Mouse (Mus musculus): Measurements from ENCODE around the gene Cdc27. TPM values are rescaled to one million over a fixed set of nuclear protein-coding genes. Genes with fewer than 3 reads are reported as not detected.
"Not testable (repeated sequence)": the region's sequence is repeated elsewhere in the genome, so short reads cannot be mapped to it uniquely, and the experiment has no call there.

The Cdc27 gene
- polyA plus RNA-seq, 1 experiment, result 25.9 TPM

DNA sequence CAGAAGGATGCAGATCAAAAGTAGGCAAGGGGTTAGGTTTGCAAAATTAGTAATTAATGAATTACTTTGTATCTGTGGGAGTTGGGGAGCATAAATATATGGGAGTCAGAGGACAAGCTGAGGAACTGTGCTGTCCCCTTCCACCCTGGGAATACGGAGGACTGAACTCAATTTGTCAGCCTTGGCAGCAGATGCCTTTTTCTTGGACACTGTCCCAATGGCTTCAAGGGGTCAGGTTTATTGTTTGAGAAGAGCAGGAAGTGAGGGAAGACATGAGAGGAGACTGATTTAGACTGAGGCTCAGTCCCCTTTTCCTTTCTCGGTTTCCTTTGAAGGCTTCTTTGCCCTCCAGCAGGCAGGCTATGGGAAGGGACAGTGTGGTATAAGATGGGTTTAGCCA lies 22.1 kb upstream of the Cdc27 start:
- Histone ChIP-seq H3K4me1 (ENCODE audit: control insufficient read depth, insufficient read depth, low read length) (no peaks in the 10 kb centered on the region), H3K4me3 (ENCODE audit: insufficient read depth, low read length) (no peak overlapping the region), H3K27ac (ENCODE audit: insufficient read depth, low read depth, low read length) (no peak overlapping the region)
- TF ChIP-seq CTCF (IDR thresholded peaks at IDR 0.05; ENCODE audit: low read depth, low read length), result no peak
- no peak for TF ChIP-seq POLR2A (IDR thresholded peaks at IDR 0.05; ENCODE audit: borderline replicate concordance, low read depth, low read length)

DNA sequence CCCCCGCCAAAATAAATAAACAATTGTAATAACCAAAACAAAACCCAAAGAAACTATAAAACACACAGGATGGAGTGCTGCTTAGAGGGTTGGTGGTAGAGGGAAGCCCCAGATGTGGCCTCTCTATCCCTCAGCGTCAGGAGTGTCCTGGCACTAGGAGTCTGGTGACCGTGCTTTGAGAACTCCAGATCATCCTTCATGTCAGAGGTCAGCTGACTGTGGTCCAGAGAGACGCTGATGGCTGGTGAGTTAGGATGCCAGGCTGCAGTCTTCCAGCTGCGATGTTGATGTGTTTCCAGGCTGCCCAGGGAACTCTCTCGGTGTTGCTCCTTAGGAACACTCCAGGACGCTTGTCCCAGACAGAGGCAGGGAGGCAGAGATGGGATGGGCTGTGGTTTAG lies 21.7 kb upstream of the Cdc27 start:
- TF ChIP-seq POLR2A (IDR thresholded peaks at IDR 0.05; ENCODE audit: borderline replicate concordance, low read depth, low read length), result no peak
- no peak for TF ChIP-seq CTCF (IDR thresholded peaks at IDR 0.05; ENCODE audit: low read depth, low read length)
- Histone ChIP-seq H3K4me3 (ENCODE audit: insufficient read depth, low read length) (no peak overlapping the region), H3K27ac (ENCODE audit: insufficient read depth, low read depth, low read length) (no peak overlapping the region), H3K4me1 (ENCODE audit: control insufficient read depth, insufficient read depth, low read length) (no peaks in the 10 kb centered on the region)

DNA sequence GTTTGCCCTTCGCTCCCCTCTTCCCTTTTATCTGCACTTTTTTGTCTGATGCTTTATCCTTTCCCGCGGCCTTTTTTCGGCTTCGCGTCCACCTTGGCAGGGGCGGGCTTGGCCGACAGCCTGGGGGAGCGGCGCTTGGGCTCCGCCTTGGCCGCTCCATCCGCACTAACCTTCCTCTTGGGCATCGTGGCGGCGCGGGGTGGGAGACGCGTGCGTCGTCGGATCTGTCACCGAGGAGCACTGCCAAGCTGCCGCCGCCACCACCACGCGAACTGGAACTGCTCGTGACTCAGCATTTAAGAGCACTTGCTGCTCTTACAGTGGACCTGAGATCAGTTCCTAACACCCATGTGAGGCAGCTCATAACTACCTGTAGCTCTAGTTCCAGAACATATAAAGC lies 21.0 kb upstream of the Cdc27 start:
- H3K4me3 ChIP-seq (ENCODE audit: insufficient read depth, low read length); H3K4me1 ChIP-seq (ENCODE audit: control insufficient read depth, insufficient read depth, low read length); H3K27ac ChIP-seq (ENCODE audit: insufficient read depth, low read depth, low read length): not testable (repeated sequence)

DNA sequence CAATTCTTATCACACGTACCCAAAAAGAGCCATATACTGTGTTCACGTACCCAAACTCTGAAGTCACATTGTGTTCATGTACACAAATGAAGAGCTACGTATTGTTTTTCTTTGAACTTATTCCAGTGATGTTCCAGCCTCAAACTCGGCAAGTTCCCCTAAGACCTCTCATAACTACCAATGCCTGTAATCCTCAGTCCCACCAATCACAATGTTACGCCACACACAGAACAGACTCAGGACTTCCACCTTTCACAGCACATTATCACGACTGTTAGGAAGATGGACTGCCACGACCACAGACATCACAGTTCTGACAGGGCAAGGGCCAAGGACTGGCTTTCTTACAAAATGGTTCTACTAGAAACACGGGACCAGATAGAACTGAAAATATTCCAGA lies 20.1 kb upstream of the Cdc27 start:
- not testable (repeated sequence) for H3K27ac ChIP-seq (ENCODE audit: insufficient read depth, low read depth, low read length); H3K4me3 ChIP-seq (ENCODE audit: insufficient read depth, low read length); H3K4me1 ChIP-seq (ENCODE audit: control insufficient read depth, insufficient read depth, low read length)

DNA sequence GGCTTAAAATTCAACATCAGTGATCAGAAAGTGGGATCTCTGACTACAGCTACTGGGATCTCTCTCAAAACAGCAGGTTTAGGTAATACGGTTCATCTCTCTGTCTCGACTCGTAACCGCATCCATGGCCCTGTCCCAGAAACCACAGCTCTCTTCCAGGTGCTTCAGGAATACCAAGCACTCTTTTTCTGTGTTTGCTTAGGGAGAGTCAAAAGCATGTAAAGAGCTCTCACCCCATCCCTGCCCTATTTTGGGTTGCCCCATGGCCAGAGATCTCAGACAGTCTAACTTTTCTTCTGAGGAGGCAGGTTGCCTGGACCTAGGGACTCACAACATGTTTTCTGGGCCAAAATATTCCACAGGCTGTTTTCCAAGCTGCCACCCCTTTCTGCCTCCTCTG lies 17.9 kb upstream of the Cdc27 start:
- Histone ChIP-seq H3K27ac (ENCODE audit: insufficient read depth, low read depth, low read length) (no peak overlapping the region), H3K4me3 (ENCODE audit: insufficient read depth, low read length) (no peak overlapping the region)
- no peak for TF ChIP-seq POLR2A (IDR thresholded peaks at IDR 0.05; ENCODE audit: borderline replicate concordance, low read depth, low read length)
- no peak for TF ChIP-seq CTCF (IDR thresholded peaks at IDR 0.05; ENCODE audit: low read depth, low read length)

DNA sequence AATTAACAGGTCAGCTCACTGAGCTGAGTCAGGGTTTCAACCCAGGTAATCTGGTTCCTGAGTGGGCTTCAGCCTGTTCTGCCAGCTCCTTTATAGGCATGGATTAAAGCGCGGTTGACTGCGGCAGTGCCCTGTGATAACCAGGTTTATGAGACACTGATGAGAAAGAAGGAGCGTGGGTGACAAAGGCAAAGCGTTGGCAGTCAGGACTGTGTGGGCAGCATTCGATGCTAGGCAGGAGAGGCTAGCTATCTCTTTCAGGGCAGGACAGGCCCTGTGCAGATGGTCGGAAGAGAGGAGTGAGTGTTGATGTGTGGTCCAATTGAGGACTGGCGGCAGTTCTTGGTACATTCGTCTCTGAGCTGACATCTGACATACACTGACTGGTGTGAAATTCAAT lies 17.3 kb upstream of the Cdc27 start:
- no peak for TF ChIP-seq POLR2A (IDR thresholded peaks at IDR 0.05; ENCODE audit: borderline replicate concordance, low read depth, low read length)
- TF ChIP-seq CTCF (IDR thresholded peaks at IDR 0.05; ENCODE audit: low read depth, low read length), result no peak
- no peak overlapping the region for H3K27ac ChIP-seq (ENCODE audit: insufficient read depth, low read depth, low read length)
- H3K4me3 ChIP-seq (ENCODE audit: insufficient read depth, low read length), result no peak overlapping the region
- H3K4me1 ChIP-seq (ENCODE audit: control insufficient read depth, insufficient read depth, low read length), result peaks cover 12% of the 10 kb centered on the region

More for the DNA sequence above, 17.9 kb upstream of the Cdc27 start:
- H3K4me1 ChIP-seq (ENCODE audit: control insufficient read depth, insufficient read depth, low read length), result peaks cover 12% of the 10 kb centered on the region

DNA sequence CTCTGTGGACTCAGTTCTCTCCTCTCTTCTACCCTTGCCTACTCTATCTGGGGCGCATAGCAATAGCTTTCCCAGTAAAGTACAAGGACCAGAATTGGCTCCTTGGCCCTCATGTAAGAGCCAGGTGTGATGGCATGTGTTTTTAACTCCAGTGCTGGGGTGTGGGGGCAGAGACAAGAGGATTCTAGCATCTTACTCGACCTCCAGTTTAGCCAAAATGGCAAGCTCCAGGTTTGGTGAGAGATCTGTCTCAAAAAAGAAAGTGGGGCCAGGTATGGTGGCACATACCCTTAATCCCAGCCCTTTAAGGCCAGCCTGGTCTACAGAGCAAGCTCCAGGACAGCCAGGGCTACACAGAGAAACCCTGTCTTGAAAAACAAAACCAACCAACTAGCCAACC lies 16.4 kb upstream of the Cdc27 start:
- Histone ChIP-seq H3K27ac (ENCODE audit: insufficient read depth, low read depth, low read length) (no peak overlapping the region), H3K4me3 (ENCODE audit: insufficient read depth, low read length) (no peak overlapping the region), H3K4me1 (ENCODE audit: control insufficient read depth, insufficient read depth, low read length) (peaks cover 12% of the 10 kb centered on the region)
- TF ChIP-seq CTCF (IDR thresholded peaks at IDR 0.05; ENCODE audit: low read depth, low read length) (no peak), POLR2A (IDR thresholded peaks at IDR 0.05; ENCODE audit: borderline replicate concordance, low read depth, low read length) (no peak)

DNA sequence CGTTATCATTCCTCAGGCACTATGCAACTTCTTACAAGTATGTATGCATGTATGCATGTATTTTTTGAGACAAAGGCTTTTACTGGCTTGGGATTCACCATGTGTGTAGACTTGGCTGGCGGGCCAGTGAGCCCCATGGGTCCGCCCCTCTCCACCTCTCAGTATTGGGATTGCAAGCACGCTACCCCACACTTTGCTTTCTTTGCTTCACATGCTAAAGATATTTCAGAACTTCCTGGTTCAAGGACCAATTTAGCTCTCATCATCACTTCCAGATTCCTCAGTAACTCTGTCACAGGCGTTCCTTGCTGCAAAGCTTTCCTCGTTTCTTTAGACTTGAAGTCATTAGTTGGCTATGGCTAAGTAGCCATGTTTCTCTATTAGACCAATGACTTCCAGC lies 15.7 kb upstream of the Cdc27 start:
- TF ChIP-seq CTCF (IDR thresholded peaks at IDR 0.05; ENCODE audit: low read depth, low read length), result no peak
- no peak for TF ChIP-seq POLR2A (IDR thresholded peaks at IDR 0.05; ENCODE audit: borderline replicate concordance, low read depth, low read length)
- Histone ChIP-seq H3K4me3 (ENCODE audit: insufficient read depth, low read length) (no peak overlapping the region), H3K4me1 (ENCODE audit: control insufficient read depth, insufficient read depth, low read length) (peaks cover 12% of the 10 kb centered on the region), H3K27ac (ENCODE audit: insufficient read depth, low read depth, low read length) (no peak overlapping the region)

DNA sequence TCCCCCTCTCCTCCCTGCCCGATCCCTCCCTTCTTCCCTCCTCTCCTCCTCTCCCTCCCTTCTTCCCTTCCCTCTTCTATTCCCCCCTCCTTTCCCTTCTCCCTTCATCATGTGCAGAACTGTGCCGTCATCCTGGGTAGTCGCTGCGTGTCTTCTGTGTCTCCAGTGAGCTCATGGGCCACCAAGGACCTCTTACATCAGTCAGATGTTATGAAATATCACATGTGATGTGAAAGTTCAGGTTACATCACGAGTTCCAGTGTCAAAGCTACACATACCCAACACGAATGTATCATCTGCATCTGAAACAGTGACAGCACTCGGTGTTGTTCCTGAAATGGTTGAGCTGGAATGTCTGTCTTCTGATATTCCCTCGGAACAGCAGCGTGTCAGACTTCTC lies 14.8 kb upstream of the Cdc27 start:
- H3K27ac ChIP-seq (ENCODE audit: insufficient read depth, low read depth, low read length), result no peak overlapping the region
- no peak overlapping the region for H3K4me3 ChIP-seq (ENCODE audit: insufficient read depth, low read length)
- peaks cover 12% of the 10 kb centered on the region for H3K4me1 ChIP-seq (ENCODE audit: control insufficient read depth, insufficient read depth, low read length)
- TF ChIP-seq POLR2A (IDR thresholded peaks at IDR 0.05; ENCODE audit: borderline replicate concordance, low read depth, low read length) (no peak), CTCF (IDR thresholded peaks at IDR 0.05; ENCODE audit: low read depth, low read length) (no peak)

DNA sequence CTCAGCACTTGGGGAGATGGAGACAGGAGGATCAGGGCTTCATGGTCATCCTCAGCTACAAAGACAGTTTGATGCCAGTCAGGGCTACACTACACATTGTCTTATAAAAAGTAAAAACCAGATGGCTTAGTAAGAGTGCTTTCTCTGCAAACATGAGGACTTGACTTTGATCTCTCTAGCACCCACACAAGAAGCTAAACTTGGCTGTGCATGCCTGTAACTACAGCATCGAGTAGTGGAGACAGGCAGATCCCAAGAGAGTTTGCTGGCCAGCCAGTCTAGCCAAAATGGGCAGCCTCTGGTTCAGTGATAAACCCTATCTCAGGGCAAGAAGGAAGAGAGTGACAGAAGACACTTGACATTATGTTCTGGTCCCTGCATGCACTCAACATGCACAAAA lies 13.1 kb upstream of the Cdc27 start:
- Histone ChIP-seq H3K4me3 (ENCODE audit: insufficient read depth, low read length) (no peak overlapping the region), H3K4me1 (ENCODE audit: control insufficient read depth, insufficient read depth, low read length) (peaks cover 12% of the 10 kb centered on the region), H3K27ac (ENCODE audit: insufficient read depth, low read depth, low read length) (no peak overlapping the region)
- TF ChIP-seq POLR2A (IDR thresholded peaks at IDR 0.05; ENCODE audit: borderline replicate concordance, low read depth, low read length), result no peak
- no peak for TF ChIP-seq CTCF (IDR thresholded peaks at IDR 0.05; ENCODE audit: low read depth, low read length)

DNA sequence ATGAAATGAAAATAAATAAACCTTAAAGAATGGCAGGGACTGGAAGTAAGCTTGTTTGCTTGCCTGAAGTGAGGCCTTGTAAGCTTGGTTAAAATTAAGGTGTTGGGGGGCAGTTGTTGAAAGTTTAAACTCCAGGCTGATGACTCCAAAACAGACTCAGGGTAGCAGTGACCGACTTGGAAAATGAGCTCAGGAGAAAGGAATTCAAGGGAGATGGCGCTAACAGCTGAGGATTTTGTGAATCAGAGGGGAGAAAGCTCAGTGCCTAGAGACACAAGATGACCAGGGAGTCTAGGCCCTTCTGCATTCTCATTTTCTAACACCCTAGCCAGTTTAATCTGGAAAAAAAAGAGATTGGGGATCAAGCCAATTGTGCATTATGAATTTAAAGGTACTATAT lies 10.6 kb upstream of the Cdc27 start:
- H3K27ac ChIP-seq (ENCODE audit: insufficient read depth, low read depth, low read length), result no peak overlapping the region
- H3K4me3 ChIP-seq (ENCODE audit: insufficient read depth, low read length), result no peak overlapping the region
- peaks cover 20% of the 10 kb centered on the region for H3K4me1 ChIP-seq (ENCODE audit: control insufficient read depth, insufficient read depth, low read length)
- TF ChIP-seq POLR2A (IDR thresholded peaks at IDR 0.05; ENCODE audit: borderline replicate concordance, low read depth, low read length) (no peak), CTCF (IDR thresholded peaks at IDR 0.05; ENCODE audit: low read depth, low read length) (no peak)
